Comparison of ENCODE assay signal across 8 mouse cellular contexts in the genomic region with DNA sequence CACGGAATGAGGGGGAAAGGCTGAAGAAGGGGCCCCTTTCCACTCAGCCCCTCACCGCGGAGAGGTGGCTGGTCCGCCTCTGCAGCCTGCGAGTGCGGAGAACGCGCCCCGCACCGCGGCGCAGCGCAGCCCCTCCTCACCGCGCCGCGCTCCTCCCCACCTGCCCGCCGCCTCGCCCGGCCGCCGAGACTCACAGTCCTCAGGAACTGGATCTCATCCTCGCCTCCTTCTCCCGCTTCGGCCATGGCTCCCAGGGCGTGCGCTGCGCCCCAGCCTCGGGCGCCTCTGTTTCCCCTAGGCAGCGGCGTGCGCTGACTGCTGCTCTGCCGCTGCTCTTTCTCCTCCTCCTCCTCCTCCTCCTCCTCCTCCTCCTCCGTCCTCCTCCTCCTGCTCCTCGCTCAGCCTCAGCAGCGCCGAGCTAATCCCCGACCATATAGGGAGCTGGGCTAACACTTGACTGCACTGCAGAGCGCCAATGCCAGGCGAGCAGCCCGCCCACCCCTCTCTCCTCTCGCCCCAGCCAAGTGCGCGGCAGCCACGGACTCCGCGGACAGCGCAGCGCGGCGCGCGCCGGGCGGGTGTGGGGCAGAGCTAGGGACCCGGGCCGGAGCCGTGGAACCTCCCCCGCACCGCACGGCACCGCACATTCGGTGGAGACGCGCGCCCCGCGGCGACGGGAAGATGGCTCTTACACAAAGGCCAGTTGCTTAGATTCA. TPM values are rescaled to one million over a fixed set of nuclear protein-coding genes. Genes with fewer than 3 reads are reported as not detected.
A peak's percentile ranks its signal among the peaks of the same experiment; 100 is the strongest.
DNase-seq lines count a peak whose midpoint lies in the region; ATAC-seq and TF ChIP-seq lines count a peak whose summit lies in the region.

A gene (minus strand): TSS at position 351 of the 716 bp plus-strand sequence.

- peak within 1 kb of the TSS; percentile 88 for H3K4me2 ChIP-seq in forebrain, embryonic 11.5 days (ENCODE audit: low read depth, low read length, severe bottlenecking)
- H3K4me2 ChIP-seq in hindbrain, embryonic 15.5 days, result peak within 1 kb of the TSS; percentile 80
- peak within 1 kb of the TSS; percentile 83 for H3K4me2 ChIP-seq in limb, embryonic 14.5 days (replicated peaks; ENCODE audit: low read depth, low read length, severe bottlenecking)
- H3K4me2 ChIP-seq in neural tube, embryonic 15.5 days, result peak within 1 kb of the TSS; percentile 80

- H3K27ac ChIP-seq in forebrain, embryonic 11.5 days (ENCODE audit: low read depth, low read length), result no peak within 1 kb of the TSS
- peak within 1 kb of the TSS; percentile 82 for H3K27ac ChIP-seq in hindbrain, embryonic 15.5 days (replicated peaks)
- H3K27ac ChIP-seq in limb, embryonic 14.5 days (replicated peaks; ENCODE audit: low read depth, low read length), result no peak within 1 kb of the TSS
- H3K27ac ChIP-seq in neural tube, embryonic 15.5 days (replicated peaks), result peak within 1 kb of the TSS; percentile 88

- H3K27me3 ChIP-seq in forebrain, embryonic 11.5 days (ENCODE audit: control insufficient read depth, insufficient read depth, low read length), result peaks cover 8% of the 10 kb centered on the region; the same call in 1 of the 2 replicates
- H3K27me3 ChIP-seq in hindbrain, embryonic 15.5 days, result peaks cover 9% of the 10 kb centered on the region; the same call in 1 of the 2 replicates
- H3K27me3 ChIP-seq in limb, embryonic 14.5 days (ENCODE audit: control insufficient read depth, insufficient read depth, low read length), result peaks cover 45% of the 10 kb centered on the region
- H3K27me3 ChIP-seq in neural tube, embryonic 15.5 days (replicated peaks), result 0 out of 2 replicates have a peak, but pooled peaks cover 9% of the 10 kb centered on the region

- peak; percentile 96 for ATAC-seq in forebrain, embryonic 11.5 days (replicated peaks; ENCODE audit: low FRiP score)
- ATAC-seq in hindbrain, embryonic 15.5 days (ENCODE audit: low FRiP score, low read depth), result peak; percentile 97
- peak; percentile 81 for ATAC-seq in limb, embryonic 14.5 days (ENCODE audit: low FRiP score, low read depth)
- peak; percentile 95 for ATAC-seq in neural tube, embryonic 15.5 days (ENCODE audit: low FRiP score)

- intact Hi-C loops in gastrocnemius, postnatal 14 days (cut with DNase I; ENCODE audit: low total_unique reads), result no loop called here

- TF ChIP-seq POLR2A in brain, embryonic 14.5 days (IDR thresholded peaks at IDR 0.05; ENCODE audit: borderline replicate concordance, extremely low read depth, insufficient read depth, insufficient read length, poor library complexity, severe bottlenecking), result peak; percentile 35; the same call in 1 of the 2 replicates
- no peak for TF ChIP-seq POLR2A in limb, embryonic 14.5 days (IDR thresholded peaks at IDR 0.05; ENCODE audit: borderline replicate concordance, extremely low read depth, insufficient read depth, insufficient read length)

- H3K9me3 ChIP-seq in forebrain, embryonic 11.5 days (ENCODE audit: control insufficient read depth, low read length), result no peaks in the 10 kb centered on the region
- H3K9me3 ChIP-seq in hindbrain, embryonic 15.5 days, result no peaks in the 10 kb centered on the region
- H3K9me3 ChIP-seq in limb, embryonic 14.5 days (ENCODE audit: control insufficient read depth, low read length), result no peaks in the 10 kb centered on the region
- H3K9me3 ChIP-seq in neural tube, embryonic 15.5 days (replicated peaks), result no peaks in the 10 kb centered on the region

- no peaks in the 10 kb centered on the region for H3K4me1 ChIP-seq in forebrain, embryonic 11.5 days (replicated peaks; ENCODE audit: control insufficient read depth, insufficient read depth, low read length)
- H3K4me1 ChIP-seq in hindbrain, embryonic 15.5 days (replicated peaks), result peaks cover 16% of the 10 kb centered on the region; the same call in 1 of the 2 replicates
- H3K4me1 ChIP-seq in limb, embryonic 14.5 days (ENCODE audit: control insufficient read depth, insufficient read depth, low read length), result no peaks in the 10 kb centered on the region
- peaks cover 12% of the 10 kb centered on the region for H3K4me1 ChIP-seq in neural tube, embryonic 15.5 days

- DNase-seq in gastrocnemius, postnatal 14 days, result peak; percentile 26
- no peak for DNase-seq in gastrocnemius, adult 8-10 months (ENCODE audit: low spot score in 2 of 2)
- peak; percentile 90 for DNase-seq in brain, embryonic 14.5 days (ENCODE audit: low read depth)
- DNase-seq in forebrain, embryonic 11.5 days (ENCODE audit: low spot score), result peak; percentile 80
- peak; percentile 18 for DNase-seq in limb, embryonic 14.5 days (ENCODE audit: low spot score)
- no peak for DNase-seq in thymus, postnatal 10 days (ENCODE audit: low spot score in 2 of 2)

- H3K36me3 ChIP-seq in forebrain, embryonic 11.5 days (ENCODE audit: control insufficient read depth, insufficient read depth, low read length), result no peaks in the 10 kb centered on the region
- H3K36me3 ChIP-seq in hindbrain, embryonic 15.5 days, result no peaks in the 10 kb centered on the region
- H3K36me3 ChIP-seq in limb, embryonic 14.5 days (ENCODE audit: control insufficient read depth, insufficient read depth, low read length), result no peaks in the 10 kb centered on the region
- no peaks in the 10 kb centered on the region for H3K36me3 ChIP-seq in neural tube, embryonic 15.5 days

- peak within 1 kb of the TSS; percentile 55 for H3K4me3 ChIP-seq in forebrain, embryonic 11.5 days (ENCODE audit: low read depth, low read length)
- H3K4me3 ChIP-seq in hindbrain, embryonic 15.5 days, result peak within 1 kb of the TSS; percentile 54
- H3K4me3 ChIP-seq in limb, embryonic 14.5 days (replicated peaks; ENCODE audit: low read length), result peak within 1 kb of the TSS; percentile 49
- H3K4me3 ChIP-seq in neural tube, embryonic 15.5 days (replicated peaks), result peak within 1 kb of the TSS; percentile 66

- no peak for TF ChIP-seq CTCF in brain, embryonic 14.5 days (IDR thresholded peaks at IDR 0.05; ENCODE audit: borderline replicate concordance, extremely low read depth, insufficient read depth, insufficient read length)

- under 1% methylated on average over 58 of the region's 72 CpGs for WGBS in forebrain, embryonic 11.5 days
- 0% methylated on average over 54 of the region's 72 CpGs for WGBS in hindbrain, embryonic 15.5 days
- WGBS in limb, embryonic 14.5 days, result 2% methylated on average over 26 of the region's 72 CpGs
- under 1% methylated on average over 66 of the region's 72 CpGs for WGBS in neural tube, embryonic 15.5 days

- H3K9ac ChIP-seq in forebrain, embryonic 11.5 days (ENCODE audit: low read length), result peak within 1 kb of the TSS; percentile 56
- peak within 1 kb of the TSS; percentile 51 for H3K9ac ChIP-seq in hindbrain, embryonic 15.5 days
- peak within 1 kb of the TSS; percentile 50 for H3K9ac ChIP-seq in limb, embryonic 14.5 days (ENCODE audit: low read depth, low read length, severe bottlenecking)
- peak within 1 kb of the TSS; percentile 71 for H3K9ac ChIP-seq in neural tube, embryonic 15.5 days (replicated peaks)

RNA-seq across cellular contexts. Expression of the gene that starts here (rescaled TPM):
- 1 to 10 TPM; 2.4 to 2.6 TPM for total RNA-seq in gastrocnemius, postnatal 14 days (2021)
- under 1 TPM; 0.19 to 0.44 (median 0.37) TPM for total RNA-seq in gastrocnemius, adult 8-10 months (2022)
- 12.1 and 12.4 TPM in 2 replicates for polyA plus RNA-seq in brain, embryonic 14.5 days (2012; rRNA removed)
- 0.91 and 1.4 TPM in 2 replicates for polyA plus RNA-seq in forebrain, embryonic 11.5 days (2014; fragmentation: Nextera tagmentation; extraction: Ambion mirVana)
- 5.5 and 8.1 TPM in 2 replicates for polyA plus RNA-seq in hindbrain, embryonic 15.5 days (2015; fragmentation: Nextera tagmentation; extraction: Ambion mirVana)
- 3.0 TPM in 2 replicates for polyA plus RNA-seq in limb, embryonic 14.5 days (2012; rRNA removed)
- polyA plus RNA-seq in limb, embryonic 14.5 days (2014; fragmentation: Nextera tagmentation; extraction: Ambion mirVana), result 1.0 and 1.2 TPM in 2 replicates
- polyA plus RNA-seq in neural tube, embryonic 15.5 days (2015; fragmentation: Nextera tagmentation; extraction: Ambion mirVana), result 5.6 and 7.7 TPM in 2 replicates

Comparison
In these comparisons a context has a peak if more than half of its experiments do, and no peak if none do; other contexts are left out.
1. DNase-seq: peak in gastrocnemius, postnatal 14 days (single experiment), brain, embryonic 14.5 days (single experiment), forebrain, embryonic 11.5 days (single experiment) and limb, embryonic 14.5 days (single experiment); none in gastrocnemius, adult 8-10 months (0 of 2) and thymus, postnatal 10 days (0 of 2).
2. H3K27ac ChIP-seq: peak in hindbrain, embryonic 15.5 days (single experiment) and neural tube, embryonic 15.5 days (single experiment); none in forebrain, embryonic 11.5 days (single experiment) and limb, embryonic 14.5 days (single experiment).
3. Peak in every context shown above with its lines, with median percentiles within 50 percentile points of each other: ATAC-seq, H3K4me2 ChIP-seq, H3K4me3 ChIP-seq and H3K9ac ChIP-seq.